Comparison of ENCODE assay signal across 19 mouse cellular contexts in the genomic region with DNA sequence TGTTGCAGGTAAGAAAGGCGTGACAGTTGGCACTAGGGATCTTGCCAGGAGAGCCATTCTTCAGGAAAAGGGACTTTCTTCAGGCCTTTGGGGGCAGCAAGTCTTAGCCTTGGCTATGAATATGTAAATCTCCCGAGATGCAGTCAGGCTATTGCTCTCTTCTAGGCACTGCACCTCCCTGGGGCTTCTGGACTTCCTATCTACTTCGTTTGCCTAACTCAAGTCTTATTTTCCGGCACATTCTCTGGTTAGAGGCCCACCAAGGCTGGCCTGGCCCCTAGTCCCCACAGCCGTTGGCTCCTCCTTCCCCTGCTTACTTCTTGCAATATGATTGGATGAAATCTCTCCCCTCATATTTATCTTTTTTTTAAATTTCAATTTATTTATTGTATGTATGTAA.
DNase-seq lines count a peak whose midpoint lies in the region; ATAC-seq and TF ChIP-seq lines count a peak whose summit lies in the region.
"Had no signal": no experiment of that assay in that cellular context is flagged by ENCODE, and none has a peak within 500 bp of the region (broad histone marks: within the 10 kb centered on the region; RNA-seq: fewer than 3 reads in every experiment).

No protein-coding gene starts in this region.

- H3K9me3 ChIP-seq in embryonic facial prominence, embryonic 13.5 days = no peaks in the 10 kb centered on the region; the same call in 1 of the 2 replicates
- H3K9me3 ChIP-seq in embryonic facial prominence, embryonic 10.5 days = 0 out of 2 replicates have a peak, but pooled peaks cover 3% of the 10 kb centered on the region
- no peaks in the 10 kb centered on the region for H3K9me3 ChIP-seq in stomach, embryonic 15.5 days
- H3K9me3 ChIP-seq in stomach, postnatal 0 days (ENCODE audit: control insufficient read depth, low read length) = no peaks in the 10 kb centered on the region
- H3K9me3 ChIP-seq: forebrain, embryonic 13.5 days; forebrain, embryonic 15.5 days had no signal

- H3K36me3 ChIP-seq in embryonic facial prominence, embryonic 13.5 days = no peaks in the 10 kb centered on the region
- H3K36me3 ChIP-seq in embryonic facial prominence, embryonic 10.5 days (replicated peaks) = no peaks in the 10 kb centered on the region
- H3K36me3 ChIP-seq in stomach, embryonic 15.5 days = no peaks in the 10 kb centered on the region
- H3K36me3 ChIP-seq in stomach, postnatal 0 days (ENCODE audit: control insufficient read depth, insufficient read depth, low read length) = no peaks in the 10 kb centered on the region
- H3K36me3 ChIP-seq: forebrain, embryonic 15.5 days had no signal

- TF ChIP-seq EP300 in stomach, postnatal 0 days (optimal IDR thresholded peaks at IDR 0.05) = no peak

- no peaks in the 10 kb centered on the region for H3K27me3 ChIP-seq in embryonic facial prominence, embryonic 13.5 days
- no peaks in the 10 kb centered on the region for H3K27me3 ChIP-seq in embryonic facial prominence, embryonic 10.5 days (replicated peaks; ENCODE audit: low read depth, poor library complexity, severe bottlenecking)
- no peaks in the 10 kb centered on the region for H3K27me3 ChIP-seq in stomach, embryonic 15.5 days (replicated peaks)
- no peaks in the 10 kb centered on the region for H3K27me3 ChIP-seq in stomach, postnatal 0 days (ENCODE audit: control insufficient read depth, insufficient read depth, low read length)
- H3K27me3 ChIP-seq: forebrain, embryonic 13.5 days; forebrain, embryonic 15.5 days had no signal

- H3K9ac ChIP-seq in embryonic facial prominence, embryonic 13.5 days = no peak overlapping the region
- H3K9ac ChIP-seq in stomach, embryonic 15.5 days = no peak overlapping the region
- no peak overlapping the region for H3K9ac ChIP-seq in stomach, postnatal 0 days (ENCODE audit: low read length)
- H3K9ac ChIP-seq: forebrain, embryonic 13.5 days; forebrain, embryonic 15.5 days; forebrain, postnatal 0 days had no signal

- 0 out of 2 replicates have a peak overlapping the region, but pooled peaks have one; percentile 22 for H3K27ac ChIP-seq in embryonic facial prominence, embryonic 13.5 days
- no peak overlapping the region for H3K27ac ChIP-seq in embryonic facial prominence, embryonic 10.5 days (replicated peaks)
- peak overlapping the region; percentile 75 for H3K27ac ChIP-seq in stomach, embryonic 15.5 days
- peak overlapping the region; percentile 53; the same call in 1 of the 2 replicates for H3K27ac ChIP-seq in stomach, postnatal 0 days (replicated peaks)
- H3K27ac ChIP-seq: forebrain, embryonic 13.5 days; forebrain, embryonic 15.5 days had no signal

- no peak for TF ChIP-seq CTCF in stomach, postnatal 0 days (IDR thresholded peaks at IDR 0.05; ENCODE audit: low read depth)

- no peaks in the 10 kb centered on the region for H3K4me1 ChIP-seq in embryonic facial prominence, embryonic 13.5 days
- peaks cover 9% of the 10 kb centered on the region for H3K4me1 ChIP-seq in embryonic facial prominence, embryonic 10.5 days
- H3K4me1 ChIP-seq in stomach, embryonic 15.5 days = 0 out of 2 replicates have a peak, but pooled peaks cover 3% of the 10 kb centered on the region
- H3K4me1 ChIP-seq in stomach, postnatal 0 days (replicated peaks; ENCODE audit: control insufficient read depth, insufficient read depth) = no peaks in the 10 kb centered on the region
- H3K4me1 ChIP-seq: forebrain, embryonic 13.5 days; forebrain, embryonic 15.5 days had no signal

- WGBS in embryonic facial prominence, embryonic 13.5 days = 75% methylated on average over 5 of the region's 5 CpGs
- WGBS in embryonic facial prominence, embryonic 10.5 days = 79% methylated on average over 5 of the region's 5 CpGs
- 85% methylated on average over 5 of the region's 5 CpGs for WGBS in stomach, embryonic 15.5 days
- WGBS in stomach, postnatal 0 days = 87% methylated on average over 5 of the region's 5 CpGs

- no peak for ATAC-seq in embryonic facial prominence, embryonic 13.5 days (ENCODE audit: insufficient number of reproducible peaks, insufficient read depth, low FRiP score, low TSS enrichment, low read depth)
- no peak for ATAC-seq in stomach, embryonic 15.5 days (ENCODE audit: insufficient read depth, low FRiP score, low read depth)
- no peak for ATAC-seq in stomach, postnatal 0 days (ENCODE audit: low FRiP score, low TSS enrichment)
- ATAC-seq in monocyte, adult 5-6 weeks (replicated peaks; ENCODE audit: insufficient number of reproducible peaks, low FRiP score, low TSS enrichment, poor library complexity, severe bottlenecking) = no peak
- ATAC-seq: CD4-positive, CD25-positive, alpha-beta regulatory T cell, adult 4 months; forebrain, embryonic 13.5 days; forebrain, embryonic 15.5 days; forebrain, postnatal 0 days had no signal

- no peak for DNase-seq in embryonic facial prominence, embryonic 10.5 days (ENCODE audit: low spot score)
- no peak for DNase-seq in stomach, postnatal 0 days (ENCODE audit: low spot score)
- DNase-seq in cerebellum, postnatal 36 days = no peak
- DNase-seq: adrenal gland, adult 2 months; adrenal gland, postnatal 10 days; adrenal gland, postnatal 25 days; B cell, adult 2 months; cerebellum, adult 11 months; cerebellum, adult 18-20 months; cerebellum, adult 8-10 months; cerebellum, adult 9-11 months; cerebellum, postnatal 14 days; forebrain, postnatal 0 days had no signal

- H3K4me3 ChIP-seq in embryonic facial prominence, embryonic 13.5 days = no peak overlapping the region
- no peak overlapping the region for H3K4me3 ChIP-seq in embryonic facial prominence, embryonic 10.5 days
- H3K4me3 ChIP-seq in stomach, embryonic 15.5 days (replicated peaks) = no peak overlapping the region
- H3K4me3 ChIP-seq in stomach, postnatal 0 days (ENCODE audit: low read depth, low read length) = no peak overlapping the region
- H3K4me3 ChIP-seq: forebrain, embryonic 13.5 days; forebrain, embryonic 15.5 days had no signal

- H3K4me2 ChIP-seq in embryonic facial prominence, embryonic 13.5 days = no peak overlapping the region
- no peak overlapping the region for H3K4me2 ChIP-seq in stomach, embryonic 15.5 days
- no peak overlapping the region for H3K4me2 ChIP-seq in stomach, postnatal 0 days (replicated peaks; ENCODE audit: low read depth)
- H3K4me2 ChIP-seq: forebrain, embryonic 13.5 days; forebrain, embryonic 15.5 days had no signal
